Mouse (Mus musculus) MEL (cell line): ENCODE results near the gene Ssna1. TPM values are rescaled to one million over a fixed set of nuclear protein-coding genes. Genes with fewer than 3 reads are reported as not detected.

ENCODE experiments used
- DNase-seq: peaks from one replicate; pipeline ENCODE4 v3.0.0; 2011; ENCODE audit warnings: low read depth, low spot score
- H3K27ac ChIP-seq: 2 replicates; pipeline ENCODE4 v1.5.1; 2012; ENCODE audit warnings: low read depth, mild to moderate bottlenecking, control low read depth, low read length, moderate library complexity; ENCODE audit not compliant: control insufficient read depth
- H3K27me3 ChIP-seq, 2 experiments: fragments of 150-350 bp in 1 of 2; sonication (generic) in 1 of 2; 2 replicates each; pipeline ENCODE4 v1.6.1; 2012; ENCODE audit warnings: low read length in 2 of 2, mild to moderate bottlenecking in 2 of 2, improper control_type of control experiment in 1 of 2, moderate library complexity in 1 of 2; ENCODE audit not compliant: insufficient read depth in 2 of 2, control insufficient read depth in 1 of 2
- H3K36me3 ChIP-seq, 2 experiments: 2 replicates each; pipeline ENCODE4 v1.6.1; 2012 to 2014; ENCODE audit warnings: low read length in 2 of 2, improper control_type of control experiment in 1 of 2, inconsistent platforms in 1 of 2, mild to moderate bottlenecking in 1 of 2; ENCODE audit not compliant: insufficient read depth in 2 of 2, control insufficient read depth in 1 of 2
- H3K4me1 ChIP-seq, 2 experiments: fragments of 150-350 bp in 1 of 2; sonication (generic) in 1 of 2; 2 replicates each; pipeline ENCODE4 v1.6.1; 2012; ENCODE audit warnings: low read length in 2 of 2, improper control_type of control experiment in 1 of 2, mild to moderate bottlenecking in 1 of 2; ENCODE audit not compliant: insufficient read depth in 2 of 2, control insufficient read depth in 1 of 2
- H3K4me3 ChIP-seq, 2 experiments: fragments of 150-350 bp in 1 of 2; sonication (generic) in 1 of 2; 2 replicates each; pipeline ENCODE4 v1.5.1; 2012; ENCODE audit warnings: low read depth in 2 of 2, low read length in 2 of 2, mild to moderate bottlenecking in 2 of 2, moderate library complexity in 2 of 2, control low read depth in 1 of 2, improper control_type of control experiment in 1 of 2; ENCODE audit not compliant: control insufficient read depth in 1 of 2, insufficient read depth in 1 of 2
- H3K79me2 ChIP-seq: 2 replicates; pipeline ENCODE4 v1.6.1; 2012; ENCODE audit warnings: mild to moderate bottlenecking, low read length, moderate library complexity; ENCODE audit not compliant: control insufficient read depth, poor library complexity, insufficient read depth
- H3K9ac ChIP-seq: 2 replicates; pipeline ENCODE4 v1.6.1; 2012; ENCODE audit warnings: low read depth, mild to moderate bottlenecking, control low read depth, low read length, moderate library complexity; ENCODE audit not compliant: control insufficient read depth, poor library complexity, severe bottlenecking
- H3K9me3 ChIP-seq: fragments of 150-350 bp; sonication (generic); replicated peaks from 2 replicates; pipeline ENCODE4 v1.6.1; 2012; ENCODE audit warnings: mild to moderate bottlenecking, low read length, improper control_type of control experiment, moderate library complexity; ENCODE audit not compliant: insufficient read depth
- BHLHE40 ChIP-seq: IDR thresholded peaks from 2 replicates; pipeline ENCODE4 v1.6.1; 2012; ENCODE audit warnings: low read depth, mild to moderate bottlenecking, inconsistent platforms, low read length, improper control_type of control experiment, borderline replicate concordance
- CHD1 ChIP-seq: IDR thresholded peaks from 2 replicates; pipeline ENCODE4 v1.6.1; 2012; ENCODE audit warnings: low read depth, mild to moderate bottlenecking, inconsistent platforms, low read length, improper control_type of control experiment
- CHD2 ChIP-seq: IDR thresholded peaks from 2 replicates; pipeline ENCODE4 v1.6.1; 2011; ENCODE audit warnings: low read length, improper control_type of control experiment
- CTCF ChIP-seq, 3 experiments: IDR thresholded peaks in 2 of 3; conservative IDR thresholded peaks in 1 of 3; 2 replicates each; pipeline ENCODE4 v1.5.1; 2011 to 2012; ENCODE audit warnings: low read length in 3 of 3, low read depth in 2 of 3, mild to moderate bottlenecking in 2 of 3, improper control_type of control experiment in 1 of 3, inconsistent platforms in 1 of 3, mixed read lengths in 1 of 3, moderate library complexity in 1 of 3; ENCODE audit not compliant: control insufficient read depth in 1 of 3, insufficient read depth in 1 of 3, poor library complexity in 1 of 3, severe bottlenecking in 1 of 3
- E2F4 ChIP-seq: IDR thresholded peaks from 2 replicates; pipeline ENCODE4 v1.6.1; 2011; ENCODE audit warnings: low read depth, low read length, improper control_type of control experiment, borderline replicate concordance
- ELF1 ChIP-seq: IDR thresholded peaks from 2 replicates; pipeline ENCODE4 v1.6.1; 2014; ENCODE audit warnings: low read depth, mild to moderate bottlenecking, inconsistent platforms, low read length, improper control_type of control experiment, moderate library complexity
- EP300 ChIP-seq, 2 experiments: IDR thresholded peaks; 2 replicates each; pipeline ENCODE4 v1.6.1; 2011; ENCODE audit warnings: improper control_type of control experiment in 2 of 2, low read length in 2 of 2, low read depth in 1 of 2, mild to moderate bottlenecking in 1 of 2
- ETS1 ChIP-seq: IDR thresholded peaks from 2 replicates; pipeline ENCODE4 v1.6.1; 2012; ENCODE audit warnings: low read depth, mild to moderate bottlenecking, inconsistent platforms, low read length, improper control_type of control experiment, moderate library complexity
- GABPA ChIP-seq: IDR thresholded peaks from 2 replicates; pipeline ENCODE4 v1.6.1; 2012; ENCODE audit warnings: low read depth, mild to moderate bottlenecking, inconsistent platforms, low read length, improper control_type of control experiment, moderate library complexity
- GATA1 ChIP-seq: IDR thresholded peaks from 2 replicates; pipeline ENCODE4 v1.6.1; 2011; ENCODE audit warnings: low read depth, low read length, improper control_type of control experiment
- HCFC1 ChIP-seq: IDR thresholded peaks from 2 replicates; pipeline ENCODE4 v1.6.1; 2012; ENCODE audit warnings: low read depth, mild to moderate bottlenecking, inconsistent platforms, low read length, improper control_type of control experiment, moderate library complexity
- JUND ChIP-seq: IDR thresholded peaks from 2 replicates; pipeline ENCODE4 v1.6.1; 2011; ENCODE audit warnings: low read depth, mild to moderate bottlenecking, improper control_type of control experiment, low read length
- KAT2A ChIP-seq: conservative IDR thresholded peaks from 2 replicates; pipeline ENCODE4 v1.6.1; 2012; ENCODE audit warnings: low read depth, low read length, improper control_type of control experiment, inconsistent platforms
- MAFK ChIP-seq: IDR thresholded peaks from 2 replicates; pipeline ENCODE4 v1.6.1; 2011; ENCODE audit warnings: low read depth, mild to moderate bottlenecking, low read length, improper control_type of control experiment, borderline replicate concordance
- MAX ChIP-seq: IDR thresholded peaks from 2 replicates; pipeline ENCODE4 v1.6.1; 2011; ENCODE audit warnings: low read length, improper control_type of control experiment
- MAZ ChIP-seq: IDR thresholded peaks from 2 replicates; pipeline ENCODE4 v1.6.1; 2012; ENCODE audit warnings: low read depth, mild to moderate bottlenecking, inconsistent platforms, low read length, improper control_type of control experiment
- MEF2A ChIP-seq: IDR thresholded peaks from 2 replicates; pipeline ENCODE4 v1.6.1; 2014; ENCODE audit warnings: low read depth, mild to moderate bottlenecking, inconsistent platforms, low read length, improper control_type of control experiment; ENCODE audit not compliant: poor library complexity, insufficient replicate concordance, severe bottlenecking; ENCODE audit errors: extremely low read depth
- MXI1 ChIP-seq: IDR thresholded peaks from 2 replicates; pipeline ENCODE4 v1.6.1; 2011; ENCODE audit warnings: mild to moderate bottlenecking, low read depth, low read length, improper control_type of control experiment
- MYB ChIP-seq: IDR thresholded peaks from 2 replicates; pipeline ENCODE4 v1.6.1; 2011; ENCODE audit warnings: mild to moderate bottlenecking, low read depth, low read length, improper control_type of control experiment
- MYC ChIP-seq: IDR thresholded peaks from 2 replicates; pipeline ENCODE4 v1.6.1; 2011; ENCODE audit warnings: low read depth, mild to moderate bottlenecking, low read length, improper control_type of control experiment, moderate library complexity
- NELFE ChIP-seq: IDR thresholded peaks from 2 replicates; pipeline ENCODE4 v1.6.1; 2011; ENCODE audit warnings: low read depth, low read length, improper control_type of control experiment
- NRF1 ChIP-seq: IDR thresholded peaks from 2 replicates; pipeline ENCODE4 v1.6.1; 2014; ENCODE audit warnings: low read depth, mild to moderate bottlenecking, inconsistent platforms, low read length, improper control_type of control experiment, moderate library complexity; ENCODE audit not compliant: poor library complexity, insufficient read depth, severe bottlenecking
- POLR2A ChIP-seq, 2 experiments: IDR thresholded peaks; 2 replicates each; pipeline ENCODE4 v1.6.1; 2011 to 2012; ENCODE audit warnings: low read length in 2 of 2, mild to moderate bottlenecking in 2 of 2, control low read depth in 1 of 2, improper control_type of control experiment in 1 of 2, low read depth in 1 of 2, moderate library complexity in 1 of 2; ENCODE audit not compliant: control insufficient read depth in 1 of 2, insufficient read depth in 1 of 2, poor library complexity in 1 of 2
- POLR2AphosphoS2 ChIP-seq: IDR thresholded peaks from 2 replicates; pipeline ENCODE4 v1.6.1; 2011; ENCODE audit warnings: low read length, improper control_type of control experiment
- POLR2AphosphoS5 ChIP-seq: IDR thresholded peaks from 2 replicates; pipeline ENCODE4 v1.6.1; 2012; ENCODE audit warnings: low read depth, borderline replicate concordance, mild to moderate bottlenecking, inconsistent platforms, low read length, moderate library complexity, mixed read lengths
- RAD21 ChIP-seq: IDR thresholded peaks from 2 replicates; pipeline ENCODE4 v1.6.1; 2011; ENCODE audit warnings: mild to moderate bottlenecking, low read depth, low read length, improper control_type of control experiment
- RCOR1 ChIP-seq: IDR thresholded peaks from 2 replicates; pipeline ENCODE4 v1.6.1; 2012; ENCODE audit warnings: low read depth, mild to moderate bottlenecking, inconsistent platforms, low read length, improper control_type of control experiment
- SIN3A ChIP-seq: IDR thresholded peaks from 2 replicates; pipeline ENCODE4 v1.6.1; 2012; ENCODE audit warnings: low read length, improper control_type of control experiment, inconsistent platforms
- SMC3 ChIP-seq: IDR thresholded peaks from 2 replicates; pipeline ENCODE4 v1.6.1; 2011; ENCODE audit warnings: low read depth, low read length, improper control_type of control experiment
- TAL1 ChIP-seq: IDR thresholded peaks from 2 replicates; pipeline ENCODE4 v1.6.1; 2012; ENCODE audit warnings: mild to moderate bottlenecking, inconsistent platforms, low read length, moderate library complexity, mixed read lengths
- TBP ChIP-seq: IDR thresholded peaks from 2 replicates; pipeline ENCODE4 v1.8.0; 2011; ENCODE audit warnings: low read depth, low read length, improper control_type of control experiment
- TCF12 ChIP-seq: IDR thresholded peaks from 2 replicates; pipeline ENCODE4 v1.6.1; 2014; ENCODE audit warnings: low read depth, mild to moderate bottlenecking, inconsistent platforms, low read length, improper control_type of control experiment, moderate library complexity
- UBTF ChIP-seq: IDR thresholded peaks from 2 replicates; pipeline ENCODE4 v1.6.1; 2012; ENCODE audit warnings: low read depth, mild to moderate bottlenecking, inconsistent platforms, low read length, improper control_type of control experiment, moderate library complexity, borderline replicate concordance; ENCODE audit not compliant: insufficient read depth
- USF1 ChIP-seq: IDR thresholded peaks from 2 replicates; pipeline ENCODE4 v1.6.1; 2014; ENCODE audit warnings: low read depth, mild to moderate bottlenecking, inconsistent platforms, low read length, improper control_type of control experiment, moderate library complexity
- ZC3H11A ChIP-seq: IDR thresholded peaks from 2 replicates; pipeline ENCODE4 v1.6.1; 2012; ENCODE audit warnings: low read depth, mild to moderate bottlenecking, inconsistent platforms, low read length, improper control_type of control experiment
- ZKSCAN1 ChIP-seq: IDR thresholded peaks from 2 replicates; pipeline ENCODE4 v1.6.1; 2012; ENCODE audit warnings: low read depth, mild to moderate bottlenecking, inconsistent platforms, low read length, improper control_type of control experiment, moderate library complexity
- polyA plus RNA-seq, 2 experiments: library from polyadenylated mRNA; stranded (reverse) in 1 of 2; unstranded in 1 of 2; fragments of >175 nt in 1 of 2; fragments of >200 nt in 1 of 2; gene quantifications; 2 replicates each; pipeline versions ENCODE4 v1.2.1 to v1.2.4; 2012; ENCODE audit warnings: low replicate concordance in 2 of 2, low read depth in 1 of 2; ENCODE audit not compliant: insufficient read length in 2 of 2, insufficient read depth in 1 of 2, missing spikeins in 1 of 2
- total RNA-seq: library from RNA; depleted of rRNA; stranded (reverse); fragments of 300-350 nt; gene quantifications from 2 replicates; pipeline ENCODE4 v1.2.3, GENCODE M21; 2012

The Ssna1 gene
- total and polyA plus RNA-seq, 3 experiments, result 158 to 226 TPM; not detected in 1

DNA sequence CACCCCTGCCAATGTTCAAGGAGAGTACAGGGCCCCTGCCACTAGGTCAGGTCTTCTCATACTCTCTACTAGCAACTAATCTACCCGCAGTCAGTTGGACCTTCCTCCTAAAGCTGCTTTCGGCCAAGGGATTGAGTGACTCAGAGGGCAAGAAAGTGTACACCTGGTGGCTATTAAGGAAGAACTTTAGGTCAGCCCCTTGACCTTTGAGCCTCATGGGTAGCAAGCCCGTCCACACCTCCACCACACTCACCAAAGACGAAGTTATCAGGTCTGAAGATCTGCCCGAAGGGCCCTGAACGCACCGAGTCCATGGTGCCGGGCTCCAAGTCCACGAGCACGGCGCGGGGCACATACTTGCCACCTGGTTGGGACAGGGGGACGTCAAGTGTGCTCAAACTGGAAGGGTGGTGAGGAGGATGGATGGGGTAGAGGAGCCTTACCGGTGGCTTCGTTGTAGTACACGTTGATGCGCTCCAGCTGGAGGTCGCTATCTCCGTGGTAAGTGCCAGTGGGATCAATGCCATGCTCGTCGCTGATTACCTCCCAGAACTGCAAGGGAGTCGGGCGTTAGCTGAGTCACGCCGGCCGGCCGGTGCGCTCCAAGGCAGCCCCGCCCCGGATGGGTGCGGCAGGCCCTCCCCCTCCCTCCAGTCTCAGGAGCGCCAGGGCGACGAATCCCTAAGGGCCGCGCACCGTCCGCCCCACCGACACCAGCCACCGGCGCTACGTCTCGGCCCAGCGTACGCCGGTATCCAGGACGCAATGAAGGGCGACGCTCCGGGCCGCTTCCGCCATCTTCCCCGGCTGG lies 48.4 kb downstream of the Ssna1 start:
- Histone ChIP-seq H3K4me1 (peaks cover 5 to 14% of the 10 kb centered on the region in 2 experiments; a peak in 3 of 4 replicates), H3K36me3 (peaks cover 6 to 7% of the 10 kb centered on the region in 2 experiments), H3K9ac (peak overlapping the region; percentile 99), H3K27ac (peak overlapping the region; percentile 98), H3K79me2 (peaks cover 17% of the 10 kb centered on the region), H3K27me3 (no peaks in the 10 kb centered on the region), H3K4me3 (peak overlapping the region; percentile 96 to 97), H3K9me3 (no peaks in the 10 kb centered on the region)
- DNase-seq, result peak; percentile 94
- TF ChIP-seq ZKSCAN1, result no peak
- no peak for TF ChIP-seq ZC3H11A
- peak; percentile 77 for TF ChIP-seq MYB
- TF ChIP-seq MAX, result peak; percentile 75
- TF ChIP-seq SMC3, result no peak
- TF ChIP-seq CHD2, result no peak
- peak; percentile 59; the same call in 1 of the 2 replicates for TF ChIP-seq MAFK
- 0 out of 2 replicates have a peak, but pooled peaks have one; percentile 91 for TF ChIP-seq CHD1
- no peak; the same call in 1 of the 2 replicates for TF ChIP-seq TAL1
- TF ChIP-seq USF1, result no peak
- TF ChIP-seq MAZ, result peak; percentile 81; the same call in 1 of the 2 replicates
- TF ChIP-seq POLR2AphosphoS2, result 0 out of 2 replicates have a peak, but pooled peaks have one; percentile 34
- TF ChIP-seq NELFE, result no peak
- peak; percentile 88 for TF ChIP-seq GABPA
- peak; percentile 38; the same call in 1 of the 2 replicates for TF ChIP-seq UBTF
- TF ChIP-seq MEF2A, result no peak
- TF ChIP-seq TCF12, result 0 out of 2 replicates have a peak, but pooled peaks have one; percentile 38
- TF ChIP-seq CTCF (IDR thresholded peaks at IDR 0.05 in 2 of 3, conservative IDR thresholded peaks at IDR 0.05 in 1 of 3; ENCODE audit: control insufficient read depth in 1 of 3, insufficient read depth in 1 of 3, low read depth in 2 of 3, low read length in 3 of 3, poor library complexity in 1 of 3, severe bottlenecking in 1 of 3), result no peak
- TF ChIP-seq ETS1, result peak; percentile 90
- no peak for TF ChIP-seq NRF1
- 0 out of 2 replicates have a peak, but pooled peaks have one; percentile 25 for TF ChIP-seq RCOR1
- peak; percentile 97 for TF ChIP-seq SIN3A
- no peak for TF ChIP-seq ELF1
- TF ChIP-seq HCFC1, result no peak; the same call in none of the 2 replicates
- no peak for TF ChIP-seq JUND
- TF ChIP-seq EP300 (IDR thresholded peaks at IDR 0.05; ENCODE audit: low read depth in 1 of 2, low read length in 2 of 2), result peak; percentile 57 to 83
- no peak for TF ChIP-seq POLR2AphosphoS5
- no peak for TF ChIP-seq BHLHE40
- no peak for TF ChIP-seq MYC
- TF ChIP-seq POLR2A (IDR thresholded peaks at IDR 0.05; ENCODE audit: control insufficient read depth in 1 of 2, insufficient read depth in 1 of 2, low read depth in 1 of 2, low read length in 2 of 2, poor library complexity in 1 of 2), result no peak
- peak; percentile 97 for TF ChIP-seq MXI1
- TF ChIP-seq KAT2A, result no peak
- TF ChIP-seq TBP, result peak; percentile 31; the same call in 1 of the 2 replicates
- no peak for TF ChIP-seq RAD21
- no peak for TF ChIP-seq E2F4
- TF ChIP-seq GATA1, result peak; percentile 36; the same call in 1 of the 2 replicates
